Mouse (Mus musculus): ENCODE measurements around the gene Cacna1a. TPM values are rescaled to one million over a fixed set of nuclear protein-coding genes. Genes with fewer than 3 reads are reported as not detected.

Gene Cacna1a
- polyA plus RNA-seq, 1 experiment from 2014 or later = 0.15 TPM

DNA sequence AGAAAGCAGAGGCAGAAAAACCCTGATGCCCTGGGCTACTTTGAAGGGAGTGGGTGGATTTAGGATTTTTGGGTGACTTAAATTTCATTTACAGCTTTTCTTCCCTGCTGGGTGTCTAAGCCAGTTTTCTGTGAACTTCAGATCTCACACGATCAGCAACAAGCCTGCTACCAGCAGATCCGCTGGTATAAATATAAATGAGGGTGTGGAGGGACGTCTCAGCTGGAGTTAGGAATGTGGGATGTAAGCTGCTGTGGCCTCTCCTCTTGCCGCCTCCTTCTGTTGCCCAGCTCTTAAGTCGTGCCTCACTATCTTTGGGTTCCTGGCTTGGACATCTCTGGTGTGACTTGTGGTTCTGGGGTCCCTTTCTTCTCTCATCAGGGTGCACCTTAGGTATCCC is 41.3 kb downstream of the Cacna1a start:
- no peak overlapping the region for H3K4me2 ChIP-seq
- no peaks in the 10 kb centered on the region for H3K36me3 ChIP-seq (replicated peaks)
- WGBS (ENCODE audit: insufficient replicate concordance) = 19% methylated on average over 5 of the region's 5 CpGs
- no peaks in the 10 kb centered on the region for H3K4me1 ChIP-seq (replicated peaks)
- H3K9me3 ChIP-seq (replicated peaks) = no peaks in the 10 kb centered on the region
- no peak overlapping the region for H3K27ac ChIP-seq (replicated peaks)
- no peak overlapping the region for H3K4me3 ChIP-seq (replicated peaks)
- no peak for ATAC-seq (ENCODE audit: insufficient read depth)
- H3K27me3 ChIP-seq = no peaks in the 10 kb centered on the region
- no peak overlapping the region for H3K9ac ChIP-seq

DNA sequence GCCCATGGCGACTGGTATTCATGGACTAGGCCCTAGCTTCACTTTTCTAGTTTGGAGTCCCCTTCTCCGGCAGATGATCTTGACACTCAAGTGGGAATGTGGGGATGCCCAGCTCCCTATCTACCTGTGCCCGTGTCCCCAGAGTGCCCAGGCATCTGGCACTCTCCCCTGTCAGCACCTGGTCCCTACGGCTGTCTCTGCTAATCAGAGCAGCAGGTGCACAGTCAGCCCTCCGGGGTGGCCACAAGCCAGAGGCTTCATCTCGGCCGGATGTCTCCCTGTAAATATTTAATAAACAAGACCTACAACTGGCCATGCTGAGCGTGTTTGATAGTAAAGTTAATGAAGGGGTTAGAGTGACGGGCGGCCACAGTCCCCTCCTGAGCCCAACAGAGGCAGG is 47.1 kb downstream of the Cacna1a start:
- no peak for ATAC-seq (ENCODE audit: insufficient read depth)

GRCm38 (mm10) chr8:84439813-84440212 is 51.6 kb downstream of the Cacna1a start:
- Histone ChIP-seq H3K4me2 (no peak overlapping the region), H3K9ac (no peak overlapping the region), H3K4me3 (replicated peaks) (no peak overlapping the region), H3K4me1 (replicated peaks) (no peaks in the 10 kb centered on the region), H3K36me3 (replicated peaks) (no peaks in the 10 kb centered on the region), H3K27ac (replicated peaks) (no peak overlapping the region), H3K9me3 (replicated peaks) (no peaks in the 10 kb centered on the region), H3K27me3 (no peaks in the 10 kb centered on the region)
- 66% methylated on average over 7 of the region's 7 CpGs for WGBS (ENCODE audit: insufficient replicate concordance)
- ATAC-seq (ENCODE audit: insufficient read depth) = no peak

More for the DNA sequence above, 47.1 kb downstream of the Cacna1a start:
- Histone ChIP-seq H3K36me3 (replicated peaks) (no peaks in the 10 kb centered on the region), H3K9me3 (replicated peaks) (no peaks in the 10 kb centered on the region), H3K4me2 (no peak overlapping the region), H3K4me3 (replicated peaks) (no peak overlapping the region), H3K27me3 (no peaks in the 10 kb centered on the region), H3K9ac (no peak overlapping the region), H3K27ac (replicated peaks) (no peak overlapping the region), H3K4me1 (replicated peaks) (no peaks in the 10 kb centered on the region)
- WGBS (ENCODE audit: insufficient replicate concordance) = 69% methylated on average over 10 of the region's 10 CpGs

DNA sequence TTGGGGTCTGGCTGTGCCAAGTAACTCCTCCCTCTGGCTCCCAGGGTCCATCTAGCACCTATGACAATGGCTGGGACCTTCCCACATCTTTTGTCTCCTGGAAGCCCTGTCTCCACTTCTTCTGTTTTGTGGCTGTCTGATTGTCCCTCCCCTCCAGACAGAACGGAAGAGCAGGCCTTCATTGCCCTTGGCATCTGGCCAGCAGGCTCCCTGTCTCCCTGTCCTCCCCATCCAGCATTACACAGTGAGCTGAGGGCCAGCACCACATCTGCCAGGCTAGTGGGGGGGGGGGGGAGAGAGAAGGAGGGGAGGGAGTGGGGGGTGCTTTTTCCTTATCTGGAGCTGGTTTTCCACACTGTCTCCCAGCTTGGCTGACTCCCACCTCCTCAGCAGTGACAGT is 53.8 kb downstream of the Cacna1a start:
- Histone ChIP-seq H3K27ac (replicated peaks) (no peak overlapping the region), H3K4me3 (replicated peaks) (no peak overlapping the region), H3K4me2 (no peak overlapping the region), H3K9me3 (replicated peaks) (no peaks in the 10 kb centered on the region), H3K4me1 (replicated peaks) (no peaks in the 10 kb centered on the region), H3K27me3 (no peaks in the 10 kb centered on the region), H3K36me3 (replicated peaks) (no peaks in the 10 kb centered on the region), H3K9ac (no peak overlapping the region)
- ATAC-seq (ENCODE audit: insufficient read depth) = no peak
- WGBS (ENCODE audit: insufficient replicate concordance) = 8% methylated on average over 1 of the region's 1 CpGs

- Histone ChIP-seq H3K27ac (replicated peaks) (no peak overlapping the region), H3K4me2 (no peak overlapping the region), H3K36me3 (replicated peaks) (no peaks in the 10 kb centered on the region), H3K9me3 (replicated peaks) (no peaks in the 10 kb centered on the region), H3K27me3 (no peaks in the 10 kb centered on the region), H3K9ac (no peak overlapping the region), H3K4me1 (replicated peaks) (no peaks in the 10 kb centered on the region), H3K4me3 (replicated peaks) (no peak overlapping the region)
- 65% methylated on average over 9 of the region's 9 CpGs for WGBS (ENCODE audit: insufficient replicate concordance)
- no peak for ATAC-seq (ENCODE audit: insufficient read depth)
Measured at GRCm38 (mm10) chr8:84446571-84446991, 58.3 kb downstream of the Cacna1a start.

DNA sequence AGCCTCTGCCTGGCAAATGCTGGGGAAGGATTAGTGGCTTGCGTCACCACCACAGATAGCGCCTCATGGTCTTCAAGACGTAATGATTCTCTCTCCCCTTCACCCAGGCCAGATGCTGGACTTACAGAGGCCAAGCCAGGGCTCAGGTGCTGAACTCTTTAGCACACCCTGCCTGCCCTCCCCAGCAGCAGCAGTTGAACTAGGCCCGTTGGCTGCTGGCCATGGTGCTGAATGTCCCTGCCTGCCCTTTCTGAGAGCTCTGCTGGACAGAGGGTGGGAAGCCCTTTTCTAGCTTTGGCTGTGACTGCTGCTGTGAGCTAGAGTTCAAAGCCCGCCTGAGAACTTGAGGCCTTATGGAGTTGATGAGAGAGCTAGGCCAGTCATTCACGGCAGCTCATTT is 66.3 kb downstream of the Cacna1a start:
- WGBS (ENCODE audit: insufficient replicate concordance) = 19% methylated on average over 6 of the region's 6 CpGs
- H3K4me2 ChIP-seq = no peak overlapping the region
- H3K4me3 ChIP-seq (replicated peaks) = no peak overlapping the region
- no peaks in the 10 kb centered on the region for H3K4me1 ChIP-seq (replicated peaks)
- ATAC-seq (ENCODE audit: insufficient read depth) = no peak
- H3K36me3 ChIP-seq (replicated peaks) = no peaks in the 10 kb centered on the region
- no peak overlapping the region for H3K27ac ChIP-seq (replicated peaks)
- no peaks in the 10 kb centered on the region for H3K27me3 ChIP-seq
- H3K9me3 ChIP-seq (replicated peaks) = no peaks in the 10 kb centered on the region
- H3K9ac ChIP-seq = no peak overlapping the region

DNA sequence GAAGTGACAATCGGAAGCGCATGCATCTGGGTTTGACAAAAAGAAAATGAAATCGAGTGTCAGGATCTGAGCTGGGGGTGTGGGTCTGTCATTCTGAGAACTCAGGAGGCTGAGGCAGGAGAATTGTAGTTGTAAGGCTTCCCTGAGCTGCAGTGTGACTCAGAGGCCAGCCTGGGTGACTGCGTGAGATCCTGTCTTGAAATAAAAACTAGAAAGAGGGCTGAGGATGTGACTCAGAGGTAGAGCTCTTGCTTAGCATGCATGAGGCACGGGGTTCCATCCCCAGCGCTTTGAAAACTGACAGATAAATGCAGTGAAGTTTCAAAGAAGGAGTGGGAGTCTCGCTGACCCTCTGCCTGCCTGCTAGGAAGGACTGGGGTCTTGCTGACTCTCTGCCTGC is 70.6 kb downstream of the Cacna1a start:
- Histone ChIP-seq H3K4me3 (replicated peaks) (no peak overlapping the region), H3K27ac (replicated peaks) (no peak overlapping the region), H3K9ac (no peak overlapping the region), H3K27me3 (no peaks in the 10 kb centered on the region), H3K36me3 (replicated peaks) (no peaks in the 10 kb centered on the region), H3K4me1 (replicated peaks) (no peaks in the 10 kb centered on the region), H3K4me2 (no peak overlapping the region), H3K9me3 (replicated peaks) (no peaks in the 10 kb centered on the region)
- 49% methylated on average over 7 of the region's 7 CpGs for WGBS (ENCODE audit: insufficient replicate concordance)
- no peak for ATAC-seq (ENCODE audit: insufficient read depth)

DNA sequence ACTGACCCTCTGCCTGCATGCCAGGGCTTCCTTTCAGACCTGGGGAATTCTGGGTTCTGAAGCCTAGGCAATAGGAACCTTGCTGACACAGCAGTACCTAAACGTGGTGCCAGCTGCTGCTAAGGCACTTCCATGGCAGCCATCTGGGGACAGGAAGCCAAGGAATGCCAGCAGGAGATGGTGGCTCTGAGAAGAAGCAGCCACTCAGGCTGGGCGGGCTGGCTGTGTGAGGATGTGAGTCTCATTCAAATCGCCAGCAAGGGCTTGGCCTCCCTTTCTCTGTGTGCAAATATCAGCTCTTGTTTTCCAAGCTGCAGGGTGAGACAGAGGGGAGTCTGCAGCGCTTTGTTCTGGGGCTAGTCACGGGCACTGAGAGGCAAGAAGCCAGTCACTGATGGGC is 71.0 kb downstream of the Cacna1a start:
- Histone ChIP-seq H3K9ac (no peak overlapping the region), H3K27ac (replicated peaks) (no peak overlapping the region), H3K9me3 (replicated peaks) (no peaks in the 10 kb centered on the region), H3K36me3 (replicated peaks) (no peaks in the 10 kb centered on the region), H3K27me3 (no peaks in the 10 kb centered on the region), H3K4me1 (replicated peaks) (no peaks in the 10 kb centered on the region), H3K4me3 (replicated peaks) (no peak overlapping the region), H3K4me2 (no peak overlapping the region)
- WGBS (ENCODE audit: insufficient replicate concordance) = 19% methylated on average over 5 of the region's 5 CpGs
- no peak for ATAC-seq (ENCODE audit: insufficient read depth)

- no peak overlapping the region for H3K27ac ChIP-seq (replicated peaks)
- no peaks in the 10 kb centered on the region for H3K9me3 ChIP-seq (replicated peaks)
- no peak overlapping the region for H3K9ac ChIP-seq
- no peak overlapping the region for H3K4me2 ChIP-seq
- WGBS (ENCODE audit: insufficient replicate concordance) = 33% methylated on average over 2 of the region's 2 CpGs
- H3K4me3 ChIP-seq (replicated peaks) = no peak overlapping the region
- no peaks in the 10 kb centered on the region for H3K4me1 ChIP-seq (replicated peaks)
- H3K27me3 ChIP-seq = no peaks in the 10 kb centered on the region
- H3K36me3 ChIP-seq (replicated peaks) = no peaks in the 10 kb centered on the region
- no peak for ATAC-seq (ENCODE audit: insufficient read depth)
Measured at GRCm38 (mm10) chr8:84460698-84461097, 72.5 kb downstream of the Cacna1a start.

DNA sequence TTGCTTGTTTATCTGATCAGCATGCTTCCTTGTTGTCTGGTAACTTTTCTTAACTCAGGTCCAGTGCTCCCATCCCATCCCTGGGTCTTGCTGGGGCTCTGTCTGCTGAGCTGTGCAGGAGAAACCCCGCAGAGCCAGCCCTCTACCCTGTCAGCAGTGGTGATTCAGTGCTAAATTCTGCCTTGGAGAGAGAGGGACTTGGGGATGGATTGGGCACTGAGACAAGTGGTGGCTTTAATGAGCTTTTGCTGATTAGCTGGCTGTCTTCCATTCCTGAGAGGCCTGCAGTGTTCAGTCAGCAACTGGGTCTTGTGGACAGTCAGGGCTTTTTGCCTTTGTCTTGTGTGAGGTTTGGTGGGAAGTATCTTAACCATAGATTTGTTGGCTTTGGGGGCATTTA is 78.7 kb downstream of the Cacna1a start:
- H3K27me3 ChIP-seq = no peaks in the 10 kb centered on the region
- no peak overlapping the region for H3K27ac ChIP-seq (replicated peaks)
- no peaks in the 10 kb centered on the region for H3K9me3 ChIP-seq (replicated peaks)
- no peak for ATAC-seq (ENCODE audit: insufficient read depth)
- no peaks in the 10 kb centered on the region for H3K4me1 ChIP-seq (replicated peaks)
- H3K4me3 ChIP-seq (replicated peaks) = no peak overlapping the region
- WGBS (ENCODE audit: insufficient replicate concordance) = 40% methylated on average over 1 of the region's 1 CpGs
- H3K36me3 ChIP-seq (replicated peaks) = no peaks in the 10 kb centered on the region
- H3K9ac ChIP-seq = no peak overlapping the region
- H3K4me2 ChIP-seq = no peak overlapping the region

DNA sequence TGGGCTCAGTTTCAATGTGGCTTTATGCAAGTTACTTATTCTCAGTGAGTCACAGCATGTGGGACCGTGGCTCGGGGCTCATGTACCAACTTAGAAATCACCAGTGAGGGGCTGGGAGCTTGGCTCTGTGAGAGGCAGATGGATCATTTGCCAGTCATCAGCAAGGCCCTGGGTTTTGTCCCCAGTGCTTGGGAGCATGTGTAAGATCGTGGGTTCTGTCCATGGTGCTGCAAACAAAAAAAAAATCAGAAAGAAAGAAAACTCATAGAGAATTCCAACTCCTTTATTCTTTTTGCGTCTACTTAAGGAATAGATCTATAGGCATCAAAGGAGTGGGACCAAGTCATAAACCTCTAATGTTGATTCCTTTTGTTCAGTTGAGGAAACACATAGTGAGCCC is 80.8 kb downstream of the Cacna1a start:
- no peak overlapping the region for H3K4me2 ChIP-seq
- H3K9me3 ChIP-seq (replicated peaks) = no peaks in the 10 kb centered on the region
- no peak overlapping the region for H3K4me3 ChIP-seq (replicated peaks)
- no peaks in the 10 kb centered on the region for H3K27me3 ChIP-seq
- no peak overlapping the region for H3K9ac ChIP-seq
- 53% methylated on average over 4 of the region's 4 CpGs for WGBS (ENCODE audit: insufficient replicate concordance)
- no peaks in the 10 kb centered on the region for H3K4me1 ChIP-seq (replicated peaks)
- no peak for ATAC-seq (ENCODE audit: insufficient read depth)
- H3K36me3 ChIP-seq (replicated peaks) = no peaks in the 10 kb centered on the region
- no peak overlapping the region for H3K27ac ChIP-seq (replicated peaks)

DNA sequence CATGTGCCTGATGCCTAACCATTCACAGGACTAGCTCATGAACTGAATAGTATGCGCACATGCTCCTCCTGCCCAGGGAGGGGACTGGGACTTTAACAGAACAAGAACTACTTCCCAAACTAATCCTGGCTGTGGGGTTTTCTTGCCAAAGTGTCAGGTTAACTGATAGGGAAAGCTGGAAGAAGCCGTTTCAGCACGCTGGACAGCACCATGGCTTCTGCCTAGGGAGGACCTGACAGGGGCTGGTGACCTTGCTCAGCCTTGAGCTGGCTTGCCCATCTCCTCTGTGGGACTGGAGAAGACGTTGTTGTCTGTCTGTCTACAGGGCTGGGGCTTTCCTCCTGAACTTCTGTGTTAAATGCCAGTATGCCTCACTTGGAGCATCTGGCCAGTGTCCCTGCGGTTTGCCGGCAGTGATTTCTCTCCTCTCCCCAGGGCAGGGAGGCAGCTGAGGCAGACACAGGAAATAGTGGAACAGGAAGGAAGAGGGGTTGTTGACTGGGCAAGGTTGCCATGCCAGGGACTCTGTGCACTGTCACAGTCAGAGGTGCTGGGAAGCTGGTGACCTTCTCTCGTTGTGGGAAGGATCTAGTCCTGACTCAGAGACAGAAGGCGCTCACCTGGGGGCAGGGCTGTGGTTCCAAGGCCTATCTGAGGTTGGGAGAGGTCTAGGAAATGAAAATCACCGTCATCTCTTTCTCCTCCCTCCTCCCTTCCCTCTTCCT is 83.2 kb downstream of the Cacna1a start:
- Histone ChIP-seq H3K4me2 (no peak overlapping the region), H3K36me3 (replicated peaks) (no peaks in the 10 kb centered on the region), H3K9me3 (replicated peaks) (no peaks in the 10 kb centered on the region), H3K27ac (replicated peaks) (no peak overlapping the region), H3K4me3 (replicated peaks) (no peak overlapping the region), H3K27me3 (no peaks in the 10 kb centered on the region), H3K4me1 (replicated peaks) (no peaks in the 10 kb centered on the region), H3K9ac (no peak overlapping the region)
- no peak for ATAC-seq (ENCODE audit: insufficient read depth)
- 23% methylated on average over 9 of the region's 9 CpGs for WGBS (ENCODE audit: insufficient replicate concordance)

All from liver, embryonic 15.5 days (tissue).